Mouse (Mus musculus) adrenal gland, postnatal 36 days (tissue): ENCODE data around the gene Prkce. TPM values are rescaled to one million over a fixed set of nuclear protein-coding genes. Genes with fewer than 3 reads are reported as not detected.

Experiments used
- DNase-seq, 2 experiments: peaks; one replicate each; pipeline ENCODE4 v3.0.0; 2021; ENCODE audit warnings: mixed read lengths in 1 of 2
- total RNA-seq, 2 experiments: library from RNA; stranded (reverse); gene quantifications; 2 replicates each; pipeline ENCODE4 v1.2.3; 2021

Gene Prkce
- total RNA-seq, 2 experiments from 2014 or later = 18.1 to 21.1 TPM

GRCm38 (mm10) chr17:86410496-86410895, 242.9 kb downstream of the Prkce start:
- no peak for DNase-seq

GRCm38 (mm10) chr17:86412141-86412540, 244.6 kb downstream of the Prkce start:
- peak in 1 of 2 experiments; percentile 26 for DNase-seq

- no peak for DNase-seq
Observed at GRCm38 (mm10) chr17:86414608-86415007, 247.0 kb downstream of the Prkce start.

GRCm38 (mm10) chr17:86415989-86416388, 248.4 kb downstream of the Prkce start:
- DNase-seq = no peak

GRCm38 (mm10) chr17:86418334-86418733, 250.7 kb downstream of the Prkce start:
- no peak for DNase-seq

GRCm38 (mm10) chr17:86419199-86419598, 251.6 kb downstream of the Prkce start:
- DNase-seq = no peak

- no peak for DNase-seq
Observed at GRCm38 (mm10) chr17:86420646-86421338, 253.2 kb downstream of the Prkce start.

- DNase-seq = no peak
Observed at GRCm38 (mm10) chr17:86422023-86422422, 254.4 kb downstream of the Prkce start.

GRCm38 (mm10) chr17:86429877-86430276, 262.3 kb downstream of the Prkce start:
- no peak for DNase-seq

GRCm38 (mm10) chr17:86433117-86433516, 265.5 kb downstream of the Prkce start:
- peak; percentile 23 to 28 for DNase-seq

- DNase-seq = no peak
Observed at GRCm38 (mm10) chr17:86433813-86434212, 266.2 kb downstream of the Prkce start.

- DNase-seq = no peak
Observed at GRCm38 (mm10) chr17:86434781-86435180, 267.2 kb downstream of the Prkce start.

- no peak for DNase-seq
Observed at GRCm38 (mm10) chr17:86435570-86435969, 268.0 kb downstream of the Prkce start.

GRCm38 (mm10) chr17:86435984-86436383, 268.4 kb downstream of the Prkce start:
- no peak for DNase-seq

GRCm38 (mm10) chr17:86436583-86437370, 269.2 kb downstream of the Prkce start:
- DNase-seq = no peak

GRCm38 (mm10) chr17:86437516-86438277, 270.1 kb downstream of the Prkce start:
- DNase-seq = no peak

- no peak for DNase-seq
Observed at GRCm38 (mm10) chr17:86438278-86438661, 270.7 kb downstream of the Prkce start.

- no peak for DNase-seq
Observed at GRCm38 (mm10) chr17:86438763-86439162, 271.2 kb downstream of the Prkce start.

- no peak for DNase-seq
Observed at GRCm38 (mm10) chr17:86441098-86441497, 273.5 kb downstream of the Prkce start.

GRCm38 (mm10) chr17:86443886-86444285, 276.3 kb downstream of the Prkce start:
- peak; percentile 47 to 74 for DNase-seq

GRCm38 (mm10) chr17:86444578-86445419, 277.2 kb downstream of the Prkce start:
- DNase-seq = peak; percentile 94 to 95

- no peak for DNase-seq
Observed at GRCm38 (mm10) chr17:86445420-86445720, 277.8 kb downstream of the Prkce start.
